Mouse (Mus musculus) forebrain, embryonic 13.5 days (tissue): ENCODE data around the gene Usp34. TPM values are rescaled to one million over a fixed set of nuclear protein-coding genes. Genes with fewer than 3 reads are reported as not detected.

Experiments used
- ATAC-seq: fragments of 200-750 bp; cut with Nextera tagmentation; 2 replicates; pipeline ENCODE4 v1.8.0; 2017
- H3K27ac ChIP-seq: fragments of 300-500 bp; sonication (generic); 2 replicates; pipeline ENCODE4 v1.5.1; 2015; ENCODE audit warnings: inconsistent platforms, mild to moderate bottlenecking, moderate library complexity
- H3K27me3 ChIP-seq: fragments of 300-500 bp; sonication (generic); 2 replicates; pipeline ENCODE4 v1.6.1; 2015; ENCODE audit warnings: mild to moderate bottlenecking, inconsistent platforms
- H3K36me3 ChIP-seq: fragments of 300-500 bp; sonication (generic); 2 replicates; pipeline ENCODE4 v1.6.1; 2015; ENCODE audit warnings: mild to moderate bottlenecking, inconsistent platforms; ENCODE audit not compliant: poor library complexity, severe bottlenecking
- H3K4me1 ChIP-seq: fragments of 300-500 bp; sonication (generic); 2 replicates; pipeline ENCODE4 v1.6.1; 2015; ENCODE audit warnings: inconsistent platforms
- H3K4me2 ChIP-seq: fragments of 300-500 bp; sonication (generic); 2 replicates; pipeline ENCODE4 v1.6.1; 2015; ENCODE audit warnings: inconsistent platforms, mild to moderate bottlenecking, moderate library complexity
- H3K4me3 ChIP-seq: fragments of 300-500 bp; sonication (generic); 2 replicates; pipeline ENCODE4 v1.5.1; 2015; ENCODE audit warnings: mild to moderate bottlenecking, inconsistent platforms
- H3K9ac ChIP-seq: fragments of 300-500 bp; sonication (generic); 2 replicates; pipeline ENCODE4 v1.6.1; 2015; ENCODE audit warnings: mild to moderate bottlenecking, inconsistent platforms
- H3K9me3 ChIP-seq: fragments of 300-500 bp; sonication (generic); replicated peaks from 2 replicates; pipeline ENCODE4 v1.6.1; 2016; ENCODE audit warnings: inconsistent platforms
- WGBS: fragments of 180-500 bp; shearing (Covaris S2); methylation state at CpG from one replicate; pipeline ENCODE4 v1.1.7; 2015; 5-methylcytosine and 5-hydroxymethylcytosine counted together
- microRNA-seq: library from miRNA; unstranded; fragments of <30 nt; microRNA quantifications from one replicate; pipeline ENCODE4, GENCODE M21; 2016
- polyA plus RNA-seq: library from polyadenylated mRNA; unstranded; fragments of >200 nt; fragmentation: Nextera tagmentation; extraction: Ambion mirVana; gene quantifications from 2 replicates; pipeline ENCODE4 v1.2.1, GENCODE M21; 2015

Usp34 gene
- polyA plus RNA-seq, 1 experiment from 2014 or later: 27.1 TPM

- no peak within 1 kb of the TSS for H3K27ac ChIP-seq
- H3K4me1 ChIP-seq: no peaks in the 10 kb centered on the region
- H3K9ac ChIP-seq: no peak within 1 kb of the TSS
- no peaks in the 10 kb centered on the region for H3K27me3 ChIP-seq
- H3K4me3 ChIP-seq: no peak within 1 kb of the TSS
- H3K36me3 ChIP-seq: no peaks in the 10 kb centered on the region
- WGBS: 35% methylated on average over 5 of the region's 5 CpGs
- H3K9me3 ChIP-seq: no peaks in the 10 kb centered on the region
- ATAC-seq: no peak
- no peak within 1 kb of the TSS for H3K4me2 ChIP-seq
These were observed 213.9 kb downstream of the Usp34 start, which contains the start of gene 1700093K21Rik for GRCm38 (mm10) chr11:23520473-23521205. 1700093K21Rik (minus strand) TSS chr11:23521155.

- H3K4me3 ChIP-seq: no peak overlapping the region
- 88% methylated on average over 2 of the region's 2 CpGs for WGBS
- H3K4me2 ChIP-seq: no peak overlapping the region
- no peak overlapping the region for H3K9ac ChIP-seq
- no peak overlapping the region for H3K27ac ChIP-seq
- H3K9me3 ChIP-seq: no peaks in the 10 kb centered on the region
- H3K27me3 ChIP-seq: no peaks in the 10 kb centered on the region
- H3K36me3 ChIP-seq: no peaks in the 10 kb centered on the region
- H3K4me1 ChIP-seq: no peaks in the 10 kb centered on the region
- ATAC-seq: no peak
These were observed 230.8 kb downstream of the Usp34 start for GRCm38 (mm10) chr11:23537446-23537845.

Small RNAs within 50 kb of the gene (microRNA-seq; reads per million reads assigned to microRNA genes)
- not detected for gene Gm47279

Other genes with a start within 250 kb of the Usp34 start
- gene Xpo1, start 50.9 kb upstream of the Usp34 start, polyA plus RNA-seq: 91.5 and 101 TPM in 2 replicates
- 151 and 156 TPM in 2 replicates for gene Ahsa2, start 191.1 kb downstream of the Usp34 start, polyA plus RNA-seq
- not detected in 2 replicates for gene 1700093K21Rik, start 214.3 kb downstream of the Usp34 start, polyA plus RNA-seq